Comparison of ENCODE assay signal across 15 mouse cellular contexts in genomic region chr2:60826406-60827151, GRCm38 (mm10).
DNase-seq lines count a peak whose midpoint lies in the region; ATAC-seq and TF ChIP-seq lines count a peak whose summit lies in the region.
"Had no signal": no experiment of that assay in that cellular context is flagged by ENCODE, and none has a peak within 500 bp of the region (broad histone marks: within the 10 kb centered on the region; RNA-seq: fewer than 3 reads in every experiment).

No protein-coding gene starts in this region.

- no peaks in the 10 kb centered on the region for H3K36me3 ChIP-seq in hindbrain, embryonic 12.5 days
- H3K36me3 ChIP-seq in hindbrain, embryonic 14.5 days (replicated peaks; ENCODE audit: control insufficient read depth, insufficient read depth): no peaks in the 10 kb centered on the region
- peaks cover 4% of the 10 kb centered on the region for H3K36me3 ChIP-seq in myocyte (ENCODE audit: control insufficient read depth, insufficient read depth)
- H3K36me3 ChIP-seq: limb, embryonic 12.5 days; neural tube, embryonic 12.5 days had no signal

- peaks cover 98% of the 10 kb centered on the region for H3K79me2 ChIP-seq in myocyte (ENCODE audit: control insufficient read depth, insufficient read depth)

- H3K4me3 ChIP-seq in hindbrain, embryonic 12.5 days: no peak overlapping the region
- no peak overlapping the region for H3K4me3 ChIP-seq in hindbrain, embryonic 14.5 days (replicated peaks; ENCODE audit: low read length)
- H3K4me3 ChIP-seq in myocyte: no peak overlapping the region
- H3K4me3 ChIP-seq: forebrain, embryonic 13.5 days; limb, embryonic 12.5 days; neural tube, embryonic 12.5 days had no signal

- DNase-seq in heart, adult 11 months: peak; percentile 93
- DNase-seq in heart, adult 18-20 months: no peak
- DNase-seq in hindbrain, embryonic 14.5 days (ENCODE audit: low spot score): no peak
- DNase-seq in NIH3T3 (ENCODE audit: low read depth): peak; percentile 58
- DNase-seq in thymus, adult 18-20 months: no peak
- DNase-seq: B cell, adult 2 months; cerebellum, postnatal 14 days; embryo, embryonic 11 days; spleen, adult 18-20 months had no signal

- 0 out of 2 replicates have a peak overlapping the region, but pooled peaks have one; percentile 14 for H3K27ac ChIP-seq in hindbrain, embryonic 12.5 days
- H3K27ac ChIP-seq in hindbrain, embryonic 14.5 days: no peak overlapping the region
- H3K27ac ChIP-seq: forebrain, embryonic 13.5 days; liver, embryonic 14.5 days; neural tube, embryonic 12.5 days had no signal

- no peaks in the 10 kb centered on the region for H3K9me3 ChIP-seq in hindbrain, embryonic 12.5 days (replicated peaks)
- H3K9me3 ChIP-seq in hindbrain, embryonic 14.5 days (ENCODE audit: control insufficient read depth, low read length): no peaks in the 10 kb centered on the region
- H3K9me3 ChIP-seq: forebrain, embryonic 13.5 days; limb, embryonic 12.5 days; neural tube, embryonic 12.5 days had no signal

- no peak for TF ChIP-seq POLR2A in myocyte (IDR thresholded peaks at IDR 0.05; ENCODE audit: insufficient read length, low read depth)

- no peak overlapping the region for H3ac ChIP-seq in myocyte (ENCODE audit: control insufficient read depth, insufficient read length)

- H3K27me3 ChIP-seq in hindbrain, embryonic 12.5 days: no peaks in the 10 kb centered on the region
- H3K27me3 ChIP-seq in hindbrain, embryonic 14.5 days (ENCODE audit: control insufficient read depth, insufficient read depth, low read length): no peaks in the 10 kb centered on the region
- H3K27me3 ChIP-seq in myocyte (ENCODE audit: control insufficient read depth, insufficient read depth, insufficient read length): no peaks in the 10 kb centered on the region
- H3K27me3 ChIP-seq: limb, embryonic 12.5 days; neural tube, embryonic 12.5 days had no signal

- no peaks in the 10 kb centered on the region for H3K4me1 ChIP-seq in hindbrain, embryonic 12.5 days
- H3K4me1 ChIP-seq in hindbrain, embryonic 14.5 days (replicated peaks; ENCODE audit: control insufficient read depth, insufficient read depth, low read length): 0 out of 2 replicates have a peak, but pooled peaks cover 3% of the 10 kb centered on the region
- H3K4me1 ChIP-seq: forebrain, embryonic 13.5 days had no signal

- WGBS in hindbrain, embryonic 12.5 days: 88% methylated on average over 11 of the region's 11 CpGs
- WGBS in hindbrain, embryonic 14.5 days: 83% methylated on average over 11 of the region's 11 CpGs

- H3K9ac ChIP-seq in hindbrain, embryonic 12.5 days: no peak overlapping the region
- H3K9ac ChIP-seq in hindbrain, embryonic 14.5 days: no peak overlapping the region
- H3K9ac ChIP-seq: forebrain, embryonic 13.5 days; limb, embryonic 12.5 days; liver, embryonic 14.5 days; neural tube, embryonic 12.5 days had no signal

- no peak for ATAC-seq in hindbrain, embryonic 12.5 days (ENCODE audit: low FRiP score)
- no peak for ATAC-seq in hindbrain, embryonic 14.5 days (ENCODE audit: low FRiP score)
- ATAC-seq: forebrain, embryonic 13.5 days had no signal

- H3K4me2 ChIP-seq in hindbrain, embryonic 12.5 days (replicated peaks): no peak overlapping the region
- H3K4me2 ChIP-seq in hindbrain, embryonic 14.5 days (replicated peaks): no peak overlapping the region
- H3K4me2 ChIP-seq in myocyte (ENCODE audit: low read depth): peak overlapping the region; percentile 37
- H3K4me2 ChIP-seq: forebrain, embryonic 13.5 days; limb, embryonic 12.5 days; neural tube, embryonic 12.5 days had no signal

TF ChIP-seq in myocyte, 11 proteins besides CTCF, POLR2A, EP300 and RAD21:
- no peak for TF ChIP-seq POLR2AphosphoS2 (IDR thresholded peaks at IDR 0.05; ENCODE audit: insufficient read length, low read depth)
- TF ChIP-seq MYOG (IDR thresholded peaks at IDR 0.05; ENCODE audit: control insufficient read depth in 1 of 3, insufficient read depth in 1 of 3, insufficient read length in 2 of 3, low read depth in 2 of 3): no peak
- TF ChIP-seq TCF3 (IDR thresholded peaks at IDR 0.05; ENCODE audit: insufficient read length, low read depth): no peak
- TF ChIP-seq MYOD1 (IDR thresholded peaks at IDR 0.05; ENCODE audit: control insufficient read depth in 1 of 3, insufficient read length in 2 of 3, low read depth in 2 of 3): no peak
- no peak for TF ChIP-seq REST (IDR thresholded peaks at IDR 0.05; ENCODE audit: insufficient read depth, insufficient read length)
- no peak for TF ChIP-seq E2F4 (IDR thresholded peaks at IDR 0.05; ENCODE audit: insufficient read depth)
- no peak for TF ChIP-seq SRF (IDR thresholded peaks at IDR 0.05; ENCODE audit: control insufficient read depth, insufficient read length, low read depth)
- no peak for TF ChIP-seq TCF12 (IDR thresholded peaks at IDR 0.05; ENCODE audit: insufficient read depth, poor library complexity, severe bottlenecking)
- TF ChIP-seq USF1 (IDR thresholded peaks at IDR 0.05; ENCODE audit: low read depth): no peak
TF ChIP-seq in myocyte: peak in this region for 0.

Comparison
In these comparisons a context has a peak if more than half of its experiments do, and no peak if none do; other contexts are left out.
1. DNase-seq: peak in heart, adult 11 months (single experiment) and NIH3T3 (single experiment); none in heart, adult 18-20 months (0 of 2), hindbrain, embryonic 14.5 days (single experiment) and thymus, adult 18-20 months (0 of 2).